Mouse (Mus musculus): ENCODE data around the gene Mt3. TPM values are rescaled to one million over a fixed set of nuclear protein-coding genes. Genes with fewer than 3 reads are reported as not detected.
"Not testable (repeated sequence)": the region's sequence is repeated elsewhere in the genome, so short reads cannot be mapped to it uniquely, and the experiment has no call there.

The Mt3 gene
- total RNA-seq, 2 experiments from 2014 or later = 11.0 to 22.2 TPM

DNA sequence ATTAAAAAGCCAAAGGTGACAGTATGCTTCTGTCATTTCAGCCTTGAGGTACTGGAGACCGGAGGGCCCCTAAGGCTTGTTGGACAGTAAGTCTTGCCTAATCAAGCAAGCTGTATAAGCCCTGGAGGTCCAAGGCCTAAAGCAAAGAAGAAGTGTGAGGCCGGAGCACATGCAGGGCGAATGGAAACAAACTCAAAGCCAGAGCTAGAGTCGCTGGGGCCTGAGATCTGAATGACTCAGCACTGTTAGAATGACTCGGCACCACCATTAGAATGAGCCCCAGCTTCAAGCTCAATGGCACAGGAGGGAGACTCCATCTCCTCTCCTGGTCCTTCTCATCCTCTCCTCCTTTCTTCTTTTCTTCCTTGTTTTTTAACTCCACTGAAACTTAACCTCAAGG lies 1.5 kb upstream of the Mt3 start:
- DNase-seq = no peak

DNA sequence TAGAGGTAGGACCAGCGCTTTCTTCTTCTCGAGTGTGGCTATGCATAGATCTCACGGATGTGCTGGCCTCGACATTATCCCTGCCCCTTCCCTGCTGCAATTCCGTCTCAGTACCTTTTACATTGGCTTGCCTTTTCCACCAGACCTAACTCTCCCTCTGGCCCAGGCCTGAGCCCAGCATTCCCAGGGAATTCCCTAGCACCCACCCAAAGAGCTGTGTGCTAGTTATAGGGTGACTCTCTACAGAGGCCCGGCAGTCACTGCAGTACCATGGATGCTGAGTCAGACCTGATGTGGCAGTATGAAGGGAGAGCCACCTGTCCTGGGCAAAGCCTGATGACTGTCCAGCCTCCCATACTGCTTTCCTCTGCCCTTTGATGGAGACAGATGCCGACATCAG lies 1.0 kb downstream of the Mt3 start:
- DNase-seq = no peak

DNA sequence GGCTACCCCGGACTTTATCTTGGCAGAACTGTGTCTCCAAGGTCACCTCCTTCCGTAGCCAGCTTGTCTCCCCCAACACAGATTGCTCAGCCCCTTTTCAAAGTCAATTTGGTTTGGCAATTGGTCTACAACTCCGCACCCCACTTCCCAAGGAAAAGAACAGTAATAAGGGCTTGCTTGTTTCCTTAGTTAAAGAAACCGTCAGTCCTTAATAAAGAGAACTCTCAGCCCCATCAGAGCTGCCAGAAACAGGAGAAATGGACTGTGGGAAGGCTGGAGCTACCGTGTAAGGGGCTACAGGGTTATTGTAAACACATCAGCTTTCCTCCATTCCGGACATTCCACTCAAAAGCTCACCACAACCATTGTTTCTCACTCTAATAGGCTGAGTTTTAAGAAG lies 2.1 kb downstream of the Mt3 start:
- DNase-seq = no peak

DNA sequence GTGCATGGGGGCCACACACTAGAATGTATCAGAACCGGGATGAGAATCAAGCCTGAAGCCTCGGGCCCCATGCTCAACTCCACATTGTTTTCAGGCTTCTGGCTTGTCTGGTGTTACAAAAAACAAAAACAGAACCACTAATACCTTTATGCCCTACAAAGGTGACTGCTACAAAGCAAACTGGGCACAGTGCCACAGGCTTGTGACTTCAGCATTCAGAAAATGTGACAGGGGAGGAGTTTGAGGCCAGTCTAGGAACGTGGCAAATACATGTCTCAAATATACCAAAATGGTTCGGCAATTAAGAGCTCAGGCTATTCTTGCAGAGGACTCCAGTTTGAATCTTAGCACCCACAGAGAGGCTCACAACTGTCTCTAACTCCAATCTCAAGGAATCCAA lies 3.7 kb downstream of the Mt3 start:
- DNase-seq = no peak

DNA sequence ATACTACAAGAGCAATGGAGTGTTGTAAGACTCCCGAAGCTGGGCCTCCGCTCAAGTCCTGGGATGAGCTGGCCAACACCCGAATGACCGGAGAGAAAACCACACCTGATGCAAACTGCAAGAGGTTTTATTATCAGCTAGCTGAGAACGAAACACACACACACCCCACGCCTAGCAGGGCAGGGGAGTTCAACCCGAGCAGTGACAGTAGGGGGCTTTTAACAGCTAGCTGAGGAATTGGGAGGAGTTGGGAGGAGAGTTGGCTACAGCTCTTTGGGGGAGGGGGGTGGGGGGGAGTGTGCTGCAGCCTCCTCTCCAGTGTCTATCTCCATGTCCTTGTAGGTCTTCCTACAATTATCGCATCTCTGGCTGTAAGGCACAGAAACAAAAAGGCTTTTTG lies 13.4 kb downstream of the Mt3 start:
- DNase-seq = not testable (repeated sequence)

DNA sequence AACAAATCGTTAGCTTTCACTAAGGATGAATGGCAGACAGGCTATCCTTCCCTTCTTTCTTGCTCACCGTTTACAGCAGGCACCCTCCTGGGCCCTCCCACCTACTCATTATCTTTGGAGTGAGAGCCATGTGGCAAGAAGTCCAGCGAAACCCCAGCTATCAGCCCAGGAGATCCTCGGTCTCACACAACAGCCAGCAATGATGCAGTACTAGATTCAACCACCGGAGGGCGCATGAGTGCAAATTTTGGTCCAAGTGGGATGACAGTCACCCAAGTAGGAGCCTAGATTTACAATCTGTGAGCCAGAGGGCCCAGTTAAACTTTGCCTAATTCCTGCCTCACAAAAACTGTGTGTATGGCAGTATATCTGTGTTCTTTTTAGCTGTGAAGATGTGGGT lies 14.8 kb downstream of the Mt3 start:
- peak; percentile 91 for DNase-seq

DNA sequence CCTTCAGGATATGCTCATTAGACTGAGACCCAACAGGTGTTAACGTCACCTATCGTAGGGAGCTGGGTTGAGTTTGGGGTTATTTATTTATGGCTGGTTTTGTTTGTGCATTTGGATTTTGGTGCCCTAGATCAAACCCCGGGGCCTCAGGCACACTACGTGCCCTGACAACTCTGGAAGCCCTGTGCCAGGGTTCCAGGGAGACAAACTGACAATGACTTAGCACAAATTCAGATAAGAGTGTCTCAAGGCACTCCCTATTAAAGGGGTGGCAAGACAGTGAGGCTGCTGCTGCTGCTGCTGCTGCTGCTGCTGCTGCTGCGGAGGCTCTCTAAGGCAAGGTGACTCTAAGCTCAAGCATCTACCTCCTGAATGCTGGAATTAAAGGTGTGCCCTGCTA lies 17.1 kb downstream of the Mt3 start:
- DNase-seq = no peak

DNA sequence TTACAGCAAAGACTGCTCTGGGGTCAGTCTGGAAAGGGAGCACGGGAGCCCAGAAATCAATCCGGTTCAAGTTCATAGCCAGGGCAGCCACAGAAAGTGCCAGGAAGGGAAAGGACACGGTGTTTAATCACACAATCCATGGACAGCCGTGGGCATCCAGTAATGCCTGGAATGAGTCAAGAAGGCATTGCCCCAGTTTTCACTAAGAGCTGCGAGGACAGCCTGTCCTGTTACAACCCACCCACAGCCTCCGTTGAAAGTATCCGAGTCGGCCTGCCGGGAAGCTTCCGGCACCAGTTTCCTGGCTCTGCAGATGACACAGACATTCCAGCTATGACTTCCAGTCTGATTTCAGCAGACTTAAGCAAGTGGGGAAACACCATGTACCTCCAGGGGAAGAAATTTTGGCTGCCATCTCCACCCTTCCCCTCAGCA lies 18.9 kb downstream of the Mt3 start:
- peak; percentile 44 for DNase-seq

DNA sequence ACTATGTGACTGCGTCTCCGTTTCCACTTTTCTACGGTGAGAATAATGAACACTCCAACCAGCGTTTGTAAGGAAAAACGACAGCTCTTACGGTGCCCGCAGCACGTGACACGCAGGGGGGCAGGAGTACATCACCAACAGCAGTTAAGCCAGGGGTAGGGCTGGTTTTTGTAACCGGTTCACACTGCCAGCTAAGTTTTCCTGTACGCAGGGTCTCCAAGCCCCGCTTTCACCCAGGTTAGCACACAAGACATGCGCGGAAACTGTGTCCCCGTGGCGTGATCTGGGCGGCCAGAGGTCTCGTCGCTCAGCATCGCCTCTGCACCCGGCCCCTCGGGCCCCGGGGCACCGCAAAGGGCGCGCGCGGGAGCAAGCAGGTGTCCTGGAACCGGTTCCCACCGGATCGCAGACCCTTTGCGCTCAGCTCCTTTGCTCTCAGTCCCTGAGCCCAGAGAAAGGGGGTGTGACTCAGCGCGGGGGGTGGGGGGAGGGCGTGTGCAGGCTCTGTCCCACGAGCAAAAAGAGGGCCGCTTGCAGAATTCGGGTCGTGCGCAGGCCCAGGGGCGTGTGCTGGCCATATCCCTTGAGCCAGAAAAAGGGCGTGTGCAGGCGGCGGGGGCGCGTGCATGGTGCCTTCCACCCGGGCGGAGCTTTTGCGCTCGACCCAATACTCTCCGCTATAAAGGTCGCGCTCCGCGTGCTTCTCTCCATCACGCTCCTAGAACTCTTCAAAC lies 19.8 kb downstream of the Mt3 start, which contains the start of gene Mt2:
Gene Mt2 (plus strand): TSS at position 590 of the 734 bp plus-strand sequence.
- DNase-seq = peak; percentile 71

DNA sequence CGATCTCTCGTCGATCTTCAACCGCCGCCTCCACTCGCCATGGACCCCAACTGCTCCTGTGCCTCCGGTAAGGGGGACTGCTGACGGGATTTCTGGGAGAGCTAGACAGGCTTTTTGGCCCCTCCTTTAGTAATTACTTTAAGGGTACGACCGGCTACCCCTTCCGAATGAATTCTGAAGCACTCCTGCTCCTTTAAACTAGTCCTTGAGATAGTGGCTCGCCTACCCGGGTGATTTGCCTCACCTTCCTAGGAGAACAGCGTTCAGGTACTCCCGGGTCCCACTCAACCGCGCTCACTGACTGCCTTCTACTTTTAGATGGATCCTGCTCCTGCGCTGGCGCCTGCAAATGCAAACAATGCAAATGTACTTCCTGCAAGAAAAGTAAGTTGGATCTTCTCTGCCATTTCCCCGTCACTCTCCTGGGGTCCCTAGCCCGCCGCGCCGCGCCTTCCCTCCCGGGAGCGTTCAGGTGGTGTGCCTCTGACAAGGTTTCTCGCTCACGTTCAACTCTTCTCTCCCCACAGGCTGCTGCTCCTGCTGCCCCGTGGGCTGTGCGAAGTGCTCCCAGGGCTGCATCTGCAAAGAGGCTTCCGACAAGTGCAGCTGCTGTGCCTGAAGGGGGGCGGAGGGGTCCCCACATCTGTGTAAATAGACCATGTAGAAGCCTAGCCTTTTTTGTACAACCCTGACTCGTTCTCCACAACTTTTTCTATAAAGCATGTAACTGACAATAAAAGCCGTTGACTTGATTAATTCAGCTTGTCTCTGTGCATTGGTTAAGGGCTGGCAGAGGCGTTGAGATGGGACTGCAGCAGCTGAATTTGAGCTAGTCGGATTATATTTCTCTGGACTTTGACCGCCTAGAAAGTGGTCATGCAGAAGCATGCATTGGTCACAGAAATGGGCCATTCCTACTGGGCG lies 20.7 kb downstream of the Mt3 start:
- DNase-seq = peak; percentile 28

DNA sequence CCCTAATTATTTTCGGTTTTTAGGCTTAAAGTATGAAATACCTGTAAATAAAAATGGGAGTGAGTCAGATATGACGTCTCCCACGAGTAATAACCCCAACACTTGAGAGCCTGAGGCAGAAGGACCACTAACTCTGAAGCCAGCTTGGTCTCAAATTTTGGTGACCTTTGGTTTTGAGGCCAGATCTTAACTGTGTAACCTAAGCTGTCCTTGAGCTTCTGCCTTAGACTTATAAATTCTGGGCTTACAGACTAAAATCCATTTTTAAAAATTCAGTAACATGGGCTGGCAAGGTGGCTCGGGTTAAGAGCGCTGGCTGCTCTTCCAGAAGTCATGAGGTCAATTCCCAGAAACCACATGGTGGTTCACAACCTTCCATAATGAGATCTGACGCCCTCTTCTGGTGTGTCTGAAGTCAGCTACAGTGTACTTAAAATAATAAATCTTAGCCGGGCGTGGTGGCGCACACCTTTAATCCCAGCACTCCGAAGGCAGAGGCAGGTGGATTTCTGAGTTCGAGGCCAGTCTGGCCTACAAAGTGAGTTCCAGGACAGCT lies 21.5 kb downstream of the Mt3 start:
- no peak for DNase-seq

DNA sequence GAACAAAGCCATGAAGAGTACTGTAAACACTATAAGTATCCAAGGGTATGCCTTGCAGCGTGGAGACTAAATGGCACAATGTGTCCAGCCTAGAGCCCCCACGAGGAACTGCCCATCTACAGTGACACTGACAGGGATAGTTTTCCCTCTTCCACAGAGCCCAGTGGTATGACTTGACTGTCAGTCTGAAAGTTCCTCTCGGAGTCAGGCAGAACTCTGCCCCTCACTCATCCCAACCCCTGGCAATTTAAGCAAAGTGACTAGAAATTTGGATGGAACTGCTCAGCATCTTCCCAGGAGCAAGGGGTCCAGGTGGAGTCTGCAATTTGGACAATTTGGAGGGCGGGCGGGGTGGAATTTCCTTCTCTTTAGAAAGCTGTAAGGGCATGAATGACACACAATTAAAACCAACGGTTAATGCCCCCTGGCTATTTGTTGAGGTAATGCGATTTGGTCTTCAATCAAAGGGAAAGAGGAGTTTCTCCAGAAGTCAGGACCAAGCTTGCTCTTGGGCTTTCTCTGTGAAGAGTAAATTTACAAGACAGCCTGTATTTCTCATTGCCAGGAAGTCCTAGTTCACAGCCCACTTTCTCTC lies 22.3 kb downstream of the Mt3 start:
- DNase-seq = no peak

DNA sequence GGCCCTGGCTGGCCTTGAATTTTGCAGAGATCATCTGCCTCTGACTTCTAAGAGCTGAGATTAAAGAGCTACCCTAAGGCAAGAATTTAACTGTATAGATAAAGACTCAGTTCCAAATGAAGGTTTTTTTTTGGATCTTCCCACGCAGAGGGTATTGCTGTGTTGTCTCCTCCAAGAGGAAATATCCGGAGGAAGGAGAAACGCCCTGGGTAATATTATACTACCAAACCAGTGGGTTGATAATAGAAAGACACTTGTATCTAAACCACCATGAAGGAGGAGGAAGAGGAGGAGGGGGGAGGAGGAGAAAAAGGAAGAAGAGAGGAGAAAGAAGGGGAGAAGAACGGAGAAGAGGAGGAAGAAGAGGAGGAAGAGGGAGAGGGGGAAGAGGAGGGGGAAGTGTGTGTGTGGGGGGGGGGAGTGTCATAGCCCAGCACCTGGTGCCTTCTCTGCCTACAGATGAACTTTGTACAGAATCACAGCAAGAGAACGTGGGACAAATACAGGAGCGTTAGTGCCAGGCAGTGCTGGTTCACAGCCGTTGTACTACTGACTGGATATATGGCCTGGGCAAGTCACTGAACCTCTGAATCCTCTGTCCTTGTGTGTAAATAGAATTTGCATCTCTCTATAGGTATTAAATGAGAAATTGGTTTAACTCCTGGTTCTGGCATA lies 25.4 kb downstream of the Mt3 start:
- DNase-seq = no peak

DNA sequence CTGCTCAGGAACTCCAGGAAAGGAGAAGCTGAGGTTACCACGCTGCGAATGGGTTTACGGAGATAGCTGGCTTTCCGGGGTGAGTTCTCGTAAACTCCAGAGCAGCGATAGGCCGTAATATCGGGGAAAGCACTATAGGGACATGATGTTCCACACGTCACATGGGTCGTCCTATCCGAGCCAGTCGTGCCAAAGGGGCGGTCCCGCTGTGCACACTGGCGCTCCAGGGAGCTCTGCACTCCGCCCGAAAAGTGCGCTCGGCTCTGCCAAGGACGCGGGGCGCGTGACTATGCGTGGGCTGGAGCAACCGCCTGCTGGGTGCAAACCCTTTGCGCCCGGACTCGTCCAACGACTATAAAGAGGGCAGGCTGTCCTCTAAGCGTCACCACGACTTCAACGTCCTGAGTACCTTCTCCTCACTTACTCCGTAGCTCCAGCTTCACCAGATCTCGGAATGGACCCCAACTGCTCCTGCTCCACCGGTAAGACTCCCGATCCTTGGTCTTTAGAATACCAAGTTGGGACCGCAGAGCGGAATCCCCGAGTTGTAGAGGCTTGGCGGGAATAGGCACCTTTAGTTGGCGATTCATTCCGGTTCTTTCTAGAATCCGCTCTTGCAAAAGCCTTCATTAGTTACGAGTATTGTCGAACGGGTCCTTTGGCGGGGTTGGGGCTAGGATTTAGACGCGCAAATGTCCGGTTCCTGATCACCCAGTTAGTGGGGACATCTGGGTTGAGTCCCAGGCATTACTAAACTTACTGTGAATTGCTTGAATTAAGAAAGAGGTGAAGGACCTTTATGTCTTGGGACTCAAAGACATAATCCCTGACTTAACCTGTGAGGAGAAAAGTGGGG lies 26.7 kb downstream of the Mt3 start, which contains the start of gene Mt1:
Gene Mt1 (plus strand): TSS at position 226 of the 856 bp plus-strand sequence.
- DNase-seq = peak; percentile 83

DNA sequence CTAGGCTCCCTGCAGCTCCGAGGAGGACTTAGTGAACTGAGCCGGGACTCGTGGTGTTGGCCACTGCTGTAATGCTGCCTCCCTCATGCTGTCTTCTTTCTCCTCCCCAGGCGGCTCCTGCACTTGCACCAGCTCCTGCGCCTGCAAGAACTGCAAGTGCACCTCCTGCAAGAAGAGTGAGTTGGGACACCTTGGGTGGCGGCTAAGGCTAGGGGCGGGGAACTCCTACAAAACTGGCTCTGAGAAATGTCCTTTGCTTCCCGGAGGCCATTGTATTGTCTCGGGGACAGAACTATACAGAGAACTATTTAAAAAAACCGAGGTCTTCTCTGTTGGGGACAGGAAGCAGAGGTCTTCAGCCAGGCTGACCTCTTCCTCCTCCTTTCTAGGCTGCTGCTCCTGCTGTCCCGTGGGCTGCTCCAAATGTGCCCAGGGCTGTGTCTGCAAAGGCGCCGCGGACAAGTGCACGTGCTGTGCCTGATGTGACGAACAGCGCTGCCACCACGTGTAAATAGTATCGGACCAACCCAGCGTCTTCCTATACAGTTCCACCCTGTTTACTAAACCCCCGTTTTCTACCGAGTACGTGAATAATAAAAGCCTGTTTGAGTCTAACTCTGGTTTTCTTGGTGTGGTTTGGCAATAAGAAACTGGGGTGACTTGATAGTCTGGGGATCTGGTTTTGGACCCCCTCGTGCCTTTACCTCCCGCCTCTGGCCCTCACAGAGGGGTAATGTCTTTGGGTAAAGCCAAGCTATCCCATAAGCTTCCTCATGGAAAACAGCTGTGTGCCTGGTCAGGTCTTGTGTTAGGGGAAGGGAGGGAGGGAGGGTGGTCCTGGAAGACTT lies 27.5 kb downstream of the Mt3 start:
- DNase-seq = peak; percentile 22

DNA sequence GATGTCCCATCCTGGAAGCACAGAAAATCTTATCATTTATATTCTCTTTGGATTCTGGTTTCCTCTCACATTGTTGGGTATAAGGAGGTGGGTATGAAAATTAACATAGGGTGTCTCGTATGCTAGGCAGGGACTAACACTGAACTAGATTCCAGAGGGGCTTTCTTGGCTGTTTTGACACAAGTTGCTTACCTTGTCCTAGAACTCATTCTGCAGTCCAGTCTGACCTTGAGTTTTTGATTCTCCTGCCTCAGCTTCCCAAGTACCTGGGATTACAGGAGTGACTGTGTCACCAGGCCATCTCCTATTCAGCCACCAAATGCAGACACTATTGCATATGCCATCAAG lies 28.1 kb downstream of the Mt3 start:
- DNase-seq = no peak

DNA sequence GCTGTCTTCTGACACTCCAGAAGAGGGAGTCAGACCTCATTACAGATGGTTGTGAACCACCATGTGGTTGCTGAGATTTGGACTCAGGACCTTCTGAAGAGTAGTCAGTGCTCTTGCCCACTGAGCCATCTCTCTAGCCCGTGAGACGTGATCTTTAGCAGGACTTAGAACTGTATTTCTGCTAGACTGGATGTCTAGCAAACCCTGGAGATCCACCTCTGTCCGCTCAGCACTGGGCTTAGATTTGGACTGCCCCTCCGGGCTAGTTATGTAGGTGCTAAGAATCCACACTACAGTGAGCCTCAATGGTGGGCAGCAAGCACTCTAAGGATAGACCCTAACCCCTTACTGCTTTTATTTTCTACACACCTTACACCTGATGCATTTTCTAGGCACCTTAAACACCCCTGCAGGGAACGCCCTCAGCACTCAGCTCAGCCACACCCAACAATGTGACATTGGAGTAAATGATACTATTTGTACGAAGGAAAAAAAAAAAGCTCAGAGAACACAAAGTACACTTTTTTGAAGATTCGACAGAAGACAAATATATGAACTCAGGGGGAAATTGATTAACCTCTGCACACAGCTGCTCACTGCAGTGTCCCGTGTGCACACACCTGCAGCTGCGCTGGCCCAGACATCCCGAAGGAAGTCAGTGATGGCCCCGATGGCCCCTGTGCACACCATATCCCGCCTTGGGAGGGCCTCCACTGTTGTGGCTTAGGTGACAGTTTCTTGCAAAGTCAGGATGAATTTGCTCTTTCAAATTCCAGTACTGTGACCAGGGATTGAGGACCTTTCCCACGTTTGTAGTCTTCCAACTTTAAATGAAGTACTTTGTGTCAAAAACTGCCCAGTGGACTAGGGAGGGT lies 29.9 kb downstream of the Mt3 start:
- no peak for DNase-seq

DNA sequence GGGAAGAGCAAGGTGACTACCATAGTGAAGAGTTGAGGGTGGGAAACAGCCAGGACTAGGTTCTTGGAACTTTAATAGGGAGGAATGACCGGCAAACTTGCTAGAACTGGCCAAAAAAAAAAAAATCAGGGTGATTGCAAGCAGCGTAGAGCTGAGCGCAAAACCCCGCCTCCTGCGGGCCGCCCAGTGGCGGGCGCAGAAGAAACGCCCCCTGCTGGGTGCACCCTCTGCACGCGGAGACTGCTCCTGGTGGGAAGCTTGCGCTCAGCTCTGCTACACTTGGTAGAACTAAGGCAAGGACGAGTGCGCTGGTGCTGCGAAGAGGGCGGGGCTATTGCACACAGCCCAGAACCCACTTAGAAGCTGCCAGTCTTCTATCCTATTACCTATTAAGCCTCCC lies 30.7 kb downstream of the Mt3 start:
- peak; percentile 79 for DNase-seq

DNA sequence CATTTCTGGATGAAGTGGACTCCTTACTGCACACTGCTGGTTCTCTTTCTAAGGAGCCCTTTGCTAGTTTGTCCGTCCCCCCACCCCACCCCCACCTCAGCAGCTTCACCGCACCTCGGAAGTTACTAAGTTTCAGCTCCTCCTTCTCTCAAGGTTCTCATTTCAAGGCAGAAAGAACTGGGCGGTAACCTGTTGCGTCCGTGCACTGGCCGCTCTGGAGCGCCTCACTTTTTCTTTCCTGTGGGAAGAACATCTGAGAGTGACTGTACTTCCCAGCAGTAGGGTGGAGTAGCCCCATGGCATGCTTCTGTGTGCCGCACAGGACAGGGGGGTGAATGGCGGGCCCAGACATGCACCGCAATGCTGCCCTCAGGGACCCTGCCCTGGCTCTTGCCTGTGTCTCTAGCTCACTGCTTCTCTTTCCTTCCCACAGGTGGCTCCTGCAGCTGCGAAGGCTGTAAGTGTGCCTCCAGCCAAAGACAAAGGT lies 32.0 kb downstream of the Mt3 start:
- DNase-seq = no peak

Data from gastrocnemius, postnatal 10 days (tissue).